Mouse (Mus musculus): Measurements from ENCODE around the gene Tmprss4. TPM values are rescaled to one million over a fixed set of nuclear protein-coding genes. Genes with fewer than 3 reads are reported as not detected.

Tmprss4 gene
- polyA plus RNA-seq, 1 experiment from 2014 or later, result not detected

DNA sequence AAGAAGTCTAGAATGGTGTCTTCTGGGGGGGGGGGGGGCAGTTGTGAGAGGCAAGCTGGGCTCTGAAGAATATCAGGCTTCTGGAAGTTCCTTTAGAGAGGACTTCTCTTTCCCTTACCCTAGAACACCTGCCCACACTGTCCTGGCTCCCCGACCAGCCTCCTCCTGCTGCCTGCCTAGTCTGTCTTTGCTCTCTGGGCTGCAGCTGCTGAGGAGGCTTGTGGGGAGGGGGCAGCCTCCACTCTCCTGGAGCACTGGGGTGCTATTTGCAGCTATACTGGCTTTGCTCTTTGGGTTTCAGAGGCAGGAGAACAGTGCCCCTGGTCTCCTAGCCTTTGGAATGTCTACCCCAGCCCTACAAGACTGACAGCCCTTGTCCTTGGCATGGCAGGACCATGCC lies 53.0 kb downstream of the Tmprss4 start:
- Histone ChIP-seq H3K4me2 (no peak overlapping the region), H3K27ac (no peak overlapping the region), H3K36me3 (replicated peaks) (no peaks in the 10 kb centered on the region), H3K9me3 (no peaks in the 10 kb centered on the region), H3K9ac (no peak overlapping the region), H3K4me3 (no peak overlapping the region), H3K4me1 (peaks cover 2% of the 10 kb centered on the region), H3K27me3 (replicated peaks) (peaks cover 13% of the 10 kb centered on the region)
- no peak for ATAC-seq (replicated peaks)
- 82% methylated on average over 1 of the region's 1 CpGs for WGBS

GRCm38 (mm10) chr9:45146267-45146597 lies 57.7 kb downstream of the Tmprss4 start:
- Histone ChIP-seq H3K27ac (no peak overlapping the region), H3K4me1 (peaks cover 9% of the 10 kb centered on the region), H3K4me3 (peak overlapping the region; percentile 38), H3K36me3 (replicated peaks) (no peaks in the 10 kb centered on the region), H3K27me3 (replicated peaks) (peaks cover 55% of the 10 kb centered on the region), H3K9me3 (no peaks in the 10 kb centered on the region), H3K4me2 (peak overlapping the region; percentile 81), H3K9ac (peak overlapping the region; percentile 34)
- ATAC-seq (replicated peaks), result 0 out of 2 replicates have a peak, but pooled peaks have one; percentile 20
- WGBS, result 0% methylated on average over 5 of the region's 5 CpGs

DNA sequence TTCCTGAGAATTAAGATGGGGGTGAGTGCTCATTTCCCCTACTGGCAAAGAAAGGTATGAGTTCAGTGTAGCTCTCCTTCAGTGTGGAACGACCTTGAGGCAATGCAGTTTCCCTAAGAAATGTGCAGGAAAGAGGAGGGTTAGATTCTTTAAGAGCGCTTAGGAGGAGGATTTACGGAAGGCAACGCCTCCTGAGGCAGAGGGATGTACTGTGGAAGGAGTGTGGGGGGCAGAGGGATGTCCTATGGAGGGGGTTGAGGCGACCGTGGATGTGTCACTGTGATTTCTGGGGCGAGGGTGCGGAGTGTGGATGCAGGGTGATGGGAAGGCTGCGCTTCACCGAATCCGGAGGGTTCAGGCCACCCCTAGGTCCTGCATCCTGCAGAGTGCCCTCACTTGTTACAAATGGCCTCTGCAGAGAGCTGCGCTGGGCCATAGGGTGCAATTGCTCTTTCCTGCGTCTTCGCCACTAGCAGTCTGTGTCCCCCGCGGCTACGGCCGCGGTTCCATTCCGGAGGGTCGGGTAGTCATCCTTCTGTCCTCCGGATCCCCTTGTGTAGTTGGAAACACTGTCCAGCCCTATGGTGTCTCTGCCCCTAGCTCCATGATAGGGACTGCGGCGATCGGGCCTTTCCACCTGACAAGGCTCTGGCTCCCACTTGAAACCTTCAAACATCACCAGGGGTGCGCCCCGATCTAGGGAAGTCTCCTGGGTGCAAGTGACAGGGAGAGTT lies 58.2 kb downstream of the Tmprss4 start:
- peak; percentile 42 for ATAC-seq (replicated peaks)
- Histone ChIP-seq H3K4me2 (peak overlapping the region; percentile 81), H3K9me3 (no peaks in the 10 kb centered on the region), H3K36me3 (replicated peaks) (no peaks in the 10 kb centered on the region), H3K4me3 (peak overlapping the region; percentile 38), H3K9ac (peak overlapping the region; percentile 34), H3K27ac (no peak overlapping the region), H3K4me1 (peaks cover 9% of the 10 kb centered on the region), H3K27me3 (replicated peaks) (peaks cover 58% of the 10 kb centered on the region)
- 2% methylated on average over 27 of the region's 27 CpGs for WGBS

DNA sequence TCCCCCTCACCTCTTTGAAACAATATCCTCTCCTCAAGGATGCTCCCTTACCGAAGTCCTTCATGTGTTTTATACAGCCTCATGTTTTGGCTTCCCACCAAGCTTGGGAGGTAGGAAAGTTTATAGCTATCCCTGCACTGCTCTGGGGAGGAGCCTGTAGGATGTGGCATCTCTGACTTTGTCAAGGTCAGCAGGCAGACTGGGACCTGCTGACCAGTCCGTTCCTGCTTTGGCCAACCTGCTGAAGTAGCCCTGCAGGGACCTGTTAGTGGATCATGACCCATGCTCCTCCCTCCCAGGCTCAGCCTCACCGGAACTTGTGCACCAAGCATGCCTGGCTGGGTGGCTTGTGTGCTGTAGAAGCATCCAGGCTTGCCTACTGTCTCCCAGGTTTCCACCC lies 61.2 kb downstream of the Tmprss4 start:
- Histone ChIP-seq H3K4me3 (no peak overlapping the region), H3K4me2 (no peak overlapping the region), H3K9ac (no peak overlapping the region), H3K27me3 (replicated peaks) (peaks cover 81% of the 10 kb centered on the region), H3K36me3 (replicated peaks) (no peaks in the 10 kb centered on the region), H3K4me1 (peaks cover 25% of the 10 kb centered on the region), H3K27ac (no peak overlapping the region), H3K9me3 (no peaks in the 10 kb centered on the region)
- 65% methylated on average over 3 of the region's 3 CpGs for WGBS
- ATAC-seq (replicated peaks), result no peak

- Histone ChIP-seq H3K9me3 (no peaks in the 10 kb centered on the region), H3K4me1 (peaks cover 23% of the 10 kb centered on the region), H3K27me3 (replicated peaks) (peaks cover 92% of the 10 kb centered on the region), H3K36me3 (replicated peaks) (no peaks in the 10 kb centered on the region), H3K4me3 (no peak overlapping the region), H3K27ac (no peak overlapping the region), H3K4me2 (no peak overlapping the region), H3K9ac (no peak overlapping the region)
- ATAC-seq (replicated peaks), result no peak
- 55% methylated on average over 7 of the region's 7 CpGs for WGBS
Measured at GRCm38 (mm10) chr9:45140945-45141344, 62.9 kb downstream of the Tmprss4 start.

- Histone ChIP-seq H3K9me3 (no peaks in the 10 kb centered on the region), H3K36me3 (replicated peaks) (no peaks in the 10 kb centered on the region), H3K4me1 (peaks cover 16% of the 10 kb centered on the region), H3K9ac (peak overlapping the region; percentile 7; the same call in 1 of the 2 replicates), H3K27ac (no peak overlapping the region), H3K27me3 (replicated peaks) (peaks cover 92% of the 10 kb centered on the region), H3K4me3 (peak overlapping the region; percentile 42), H3K4me2 (peak overlapping the region; percentile 75)
- 5% methylated on average over 7 of the region's 7 CpGs for WGBS
- ATAC-seq (replicated peaks), result no peak
Measured at GRCm38 (mm10) chr9:45139082-45139481, 64.8 kb downstream of the Tmprss4 start.

GRCm38 (mm10) chr9:45138191-45139032 lies 65.5 kb downstream of the Tmprss4 start, which contains the start of gene Scn4b:
TSS of gene Scn4b (plus strand) at chr9:45138395.
- Histone ChIP-seq H3K9ac (peak within 1 kb of the TSS; percentile 7; the same call in 1 of the 2 replicates), H3K4me1 (peaks cover 16% of the 10 kb centered on the region), H3K36me3 (replicated peaks) (no peaks in the 10 kb centered on the region), H3K4me3 (peak within 1 kb of the TSS; percentile 42), H3K27me3 (replicated peaks) (peaks cover 87% of the 10 kb centered on the region), H3K4me2 (peak within 1 kb of the TSS; percentile 75), H3K27ac (no peak within 1 kb of the TSS), H3K9me3 (no peaks in the 10 kb centered on the region)
- WGBS, result under 1% methylated on average over 75 of the region's 76 CpGs
- ATAC-seq (replicated peaks), result peak; percentile 50; the same call in 1 of the 2 replicates

DNA sequence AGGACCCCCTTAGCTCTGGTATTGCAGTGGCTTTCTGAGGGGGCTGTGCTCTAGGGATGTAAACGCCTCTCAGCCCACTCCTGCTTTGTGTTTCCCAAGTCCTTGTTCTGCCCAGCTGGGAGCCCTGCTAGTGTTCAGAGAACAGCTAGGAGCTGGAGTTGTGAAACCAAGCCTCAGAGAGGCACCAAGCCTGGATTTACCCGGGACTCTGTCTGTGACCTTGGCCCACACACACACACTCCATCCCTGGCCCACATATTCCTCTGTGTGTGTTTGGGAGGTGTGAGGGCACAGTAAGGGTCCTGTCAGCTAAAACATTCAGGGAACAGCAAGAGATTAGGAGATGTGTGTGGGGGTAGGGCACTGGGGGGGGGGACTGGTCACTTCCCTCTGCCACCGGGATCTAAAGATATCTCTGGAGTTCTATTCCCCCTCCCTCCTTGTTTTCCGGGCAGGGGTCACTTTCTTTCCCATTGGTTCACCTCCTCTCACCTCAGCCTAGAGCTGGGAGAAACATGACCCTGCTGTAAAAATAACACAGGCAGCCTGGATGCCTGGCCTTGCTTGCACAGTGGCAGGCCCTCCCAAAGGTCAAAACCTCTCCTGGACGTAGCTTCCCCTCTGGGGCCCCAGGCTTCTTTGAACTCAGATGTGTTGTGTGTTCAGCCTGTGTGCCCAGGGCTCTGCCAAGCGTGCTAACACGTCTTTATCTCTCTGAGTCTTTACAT lies 67.3 kb downstream of the Tmprss4 start:
- Histone ChIP-seq H3K27ac (no peak overlapping the region), H3K4me3 (no peak overlapping the region), H3K36me3 (replicated peaks) (no peaks in the 10 kb centered on the region), H3K4me1 (peaks cover 16% of the 10 kb centered on the region), H3K9me3 (no peaks in the 10 kb centered on the region), H3K4me2 (no peak overlapping the region), H3K9ac (no peak overlapping the region), H3K27me3 (replicated peaks) (peaks cover 73% of the 10 kb centered on the region)
- no peak for ATAC-seq (replicated peaks)
- WGBS, result 13% methylated on average over 7 of the region's 7 CpGs

- Histone ChIP-seq H3K27ac (no peak overlapping the region), H3K9me3 (no peaks in the 10 kb centered on the region), H3K27me3 (replicated peaks) (peaks cover 46% of the 10 kb centered on the region), H3K9ac (no peak overlapping the region), H3K4me2 (no peak overlapping the region), H3K4me1 (peaks cover 9% of the 10 kb centered on the region), H3K4me3 (no peak overlapping the region), H3K36me3 (replicated peaks) (no peaks in the 10 kb centered on the region)
- WGBS, result 25% methylated on average over 5 of the region's 5 CpGs
- ATAC-seq (replicated peaks), result 0 out of 2 replicates have a peak, but pooled peaks have one; percentile 48
Measured at GRCm38 (mm10) chr9:45133484-45134310, 70.2 kb downstream of the Tmprss4 start.

DNA sequence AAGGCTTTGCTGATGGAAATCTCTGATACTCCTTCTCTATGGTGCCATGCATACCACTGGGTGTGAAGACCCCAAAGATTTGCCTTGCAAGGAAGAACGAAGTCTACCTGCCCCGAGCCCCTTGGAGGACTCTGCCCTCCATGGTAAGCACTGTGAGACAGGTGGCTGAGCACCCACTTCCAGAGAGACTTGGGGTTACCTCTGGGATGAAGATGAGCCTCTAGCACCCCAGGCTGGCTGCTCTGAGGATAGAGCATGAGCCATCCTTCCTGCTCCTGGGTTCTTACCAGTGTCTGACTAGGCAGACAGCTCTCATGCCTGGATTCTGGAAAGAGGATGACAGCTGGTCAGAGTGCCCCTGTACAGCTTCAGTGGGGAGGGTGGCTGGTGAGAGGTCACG lies 73.8 kb downstream of the Tmprss4 start:
- Histone ChIP-seq H3K9me3 (no peaks in the 10 kb centered on the region), H3K9ac (no peak overlapping the region)

GRCm38 (mm10) chr9:45126941-45127340 lies 77.0 kb downstream of the Tmprss4 start:
- Histone ChIP-seq H3K36me3 (replicated peaks) (peaks cover 19% of the 10 kb centered on the region), H3K9ac (no peak overlapping the region), H3K27me3 (replicated peaks) (no peaks in the 10 kb centered on the region), H3K4me1 (peaks cover 7% of the 10 kb centered on the region), H3K9me3 (no peaks in the 10 kb centered on the region), H3K4me3 (no peak overlapping the region), H3K4me2 (no peak overlapping the region), H3K27ac (no peak overlapping the region)
- ATAC-seq (replicated peaks), result no peak
- 64% methylated on average over 7 of the region's 7 CpGs for WGBS

More for the DNA sequence above, 73.8 kb downstream of the Tmprss4 start:
- no peaks in the 10 kb centered on the region for H3K4me1 ChIP-seq
- H3K27me3 ChIP-seq (replicated peaks), result peaks cover 11% of the 10 kb centered on the region
- H3K4me2 ChIP-seq, result no peak overlapping the region
- no peak for ATAC-seq (replicated peaks)
- no peak overlapping the region for H3K4me3 ChIP-seq
- H3K27ac ChIP-seq, result no peak overlapping the region
- peaks cover 19% of the 10 kb centered on the region for H3K36me3 ChIP-seq (replicated peaks)
- WGBS, result 78% methylated on average over 3 of the region's 3 CpGs

Data from midbrain, embryonic 15.5 days (tissue).